Mouse (Mus musculus): ENCODE data around the gene Ubr4.
"Not testable (repeated sequence)": the region's sequence is repeated elsewhere in the genome, so short reads cannot be mapped to it uniquely, and the experiment has no call there.

Gene Ubr4

GRCm38 (mm10) chr4:139483461-139484105 lies 131.2 kb downstream of the Ubr4 start:
- DNase-seq (ENCODE audit: extremely low spot score, low spot score) = no peak

- no peak for DNase-seq (ENCODE audit: extremely low spot score, low spot score)
Measured at GRCm38 (mm10) chr4:139484496-139484895, 132.1 kb downstream of the Ubr4 start.

GRCm38 (mm10) chr4:139487085-139487484 lies 134.7 kb downstream of the Ubr4 start:
- no peak for DNase-seq (ENCODE audit: extremely low spot score, low spot score)

- no peak for DNase-seq (ENCODE audit: extremely low spot score, low spot score)
Measured at GRCm38 (mm10) chr4:139488325-139488724, 135.9 kb downstream of the Ubr4 start.

GRCm38 (mm10) chr4:139489946-139490345 lies 137.5 kb downstream of the Ubr4 start:
- DNase-seq (ENCODE audit: extremely low spot score, low spot score) = no peak

GRCm38 (mm10) chr4:139490413-139491055 lies 138.1 kb downstream of the Ubr4 start:
- DNase-seq (ENCODE audit: extremely low spot score, low spot score) = no peak

- no peak for DNase-seq (ENCODE audit: extremely low spot score, low spot score)
Measured at GRCm38 (mm10) chr4:139491541-139492170, 139.2 kb downstream of the Ubr4 start.

GRCm38 (mm10) chr4:139492258-139492833 lies 139.9 kb downstream of the Ubr4 start:
- no peak for DNase-seq (ENCODE audit: extremely low spot score, low spot score)

- no peak for DNase-seq (ENCODE audit: extremely low spot score, low spot score)
Measured at GRCm38 (mm10) chr4:139493227-139494025, 141.0 kb downstream of the Ubr4 start.

- DNase-seq (ENCODE audit: extremely low spot score, low spot score) = no peak
Measured at GRCm38 (mm10) chr4:139500814-139501213, 148.4 kb downstream of the Ubr4 start.

GRCm38 (mm10) chr4:139501702-139502101 lies 149.3 kb downstream of the Ubr4 start:
- no peak for DNase-seq (ENCODE audit: extremely low spot score, low spot score)

- DNase-seq (ENCODE audit: extremely low spot score, low spot score) = no peak
Measured at GRCm38 (mm10) chr4:139503919-139504318, 151.5 kb downstream of the Ubr4 start.

GRCm38 (mm10) chr4:139505716-139506115 lies 153.3 kb downstream of the Ubr4 start:
- no peak for DNase-seq (ENCODE audit: extremely low spot score, low spot score)

GRCm38 (mm10) chr4:139506727-139507126 lies 154.3 kb downstream of the Ubr4 start:
- DNase-seq (ENCODE audit: extremely low spot score, low spot score) = no peak

GRCm38 (mm10) chr4:139509069-139509468 lies 156.7 kb downstream of the Ubr4 start:
- no peak for DNase-seq (ENCODE audit: extremely low spot score, low spot score)

- no peak for DNase-seq (ENCODE audit: extremely low spot score, low spot score)
Measured at GRCm38 (mm10) chr4:139511557-139511956, 159.1 kb downstream of the Ubr4 start.

GRCm38 (mm10) chr4:139512985-139513384 lies 160.6 kb downstream of the Ubr4 start:
- no peak for DNase-seq (ENCODE audit: extremely low spot score, low spot score)

GRCm38 (mm10) chr4:139519221-139519620 lies 166.8 kb downstream of the Ubr4 start:
- DNase-seq (ENCODE audit: extremely low spot score, low spot score) = no peak

- no peak for DNase-seq (ENCODE audit: extremely low spot score, low spot score)
Measured at GRCm38 (mm10) chr4:139521926-139522325, 169.5 kb downstream of the Ubr4 start.

GRCm38 (mm10) chr4:139526475-139526874 lies 174.1 kb downstream of the Ubr4 start:
- no peak for DNase-seq (ENCODE audit: extremely low spot score, low spot score)

- DNase-seq (ENCODE audit: extremely low spot score, low spot score) = not testable (repeated sequence)
Measured at GRCm38 (mm10) chr4:139530248-139530647, 177.8 kb downstream of the Ubr4 start, which contains the start of gene Iffo2. TSS of gene Iffo2 (plus strand) at chr4:139530548.
